Mouse (Mus musculus) gastrocnemius, postnatal 25 days (tissue): ENCODE data around the gene Fam161a. TPM values are rescaled to one million over a fixed set of nuclear protein-coding genes. Genes with fewer than 3 reads are reported as not detected.

Experiments used
- DNase-seq: peaks from one replicate; pipeline ENCODE4 v3.0.0; 2022
- total RNA-seq, 2 experiments: library from RNA; stranded (reverse); gene quantifications; 1 replicate in 1 of 2; 2 replicates in 1 of 2; pipeline ENCODE4 v1.2.3; 2021

Gene Fam161a
- total RNA-seq, 2 experiments from 2014 or later, result 2.1 to 2.7 TPM

GRCm38 (mm10) chr11:22990393-22991126, 16.8 kb upstream of the Fam161a start, which contains the start of gene Cct4:
TSS of gene Cct4 (plus strand) at chr11:22990519.
- DNase-seq, result peak; percentile 93

GRCm38 (mm10) chr11:22991218-22991835, 16.0 kb upstream of the Fam161a start:
- no peak for DNase-seq

- DNase-seq, result no peak
Measured at GRCm38 (mm10) chr11:22994271-22994670, 13.1 kb upstream of the Fam161a start.

- no peak for DNase-seq
Measured at GRCm38 (mm10) chr11:22995461-22995860, 11.9 kb upstream of the Fam161a start.

- no peak for DNase-seq
Measured at GRCm38 (mm10) chr11:22998308-22998707, 9.0 kb upstream of the Fam161a start.

GRCm38 (mm10) chr11:23005276-23005675, 2.1 kb upstream of the Fam161a start:
- no peak for DNase-seq

GRCm38 (mm10) chr11:23007166-23007480, 208 bp upstream of the Fam161a start:
- DNase-seq, result no peak

- DNase-seq, result peak; percentile 80
Measured at GRCm38 (mm10) chr11:23008181-23008823, 971 bp downstream of the Fam161a start.

GRCm38 (mm10) chr11:23008824-23009200, 1.5 kb downstream of the Fam161a start:
- DNase-seq, result no peak

- DNase-seq, result no peak
Measured at GRCm38 (mm10) chr11:23013096-23013495, 5.8 kb downstream of the Fam161a start.

GRCm38 (mm10) chr11:23013580-23014294, 6.4 kb downstream of the Fam161a start:
- DNase-seq, result no peak

GRCm38 (mm10) chr11:23014996-23015395, 7.7 kb downstream of the Fam161a start:
- no peak for DNase-seq

GRCm38 (mm10) chr11:23017943-23018342, 10.6 kb downstream of the Fam161a start:
- no peak for DNase-seq

GRCm38 (mm10) chr11:23020116-23020770, 12.9 kb downstream of the Fam161a start:
- no peak for DNase-seq

GRCm38 (mm10) chr11:23020841-23021240, 13.5 kb downstream of the Fam161a start:
- DNase-seq, result no peak

GRCm38 (mm10) chr11:23023155-23023554, 15.8 kb downstream of the Fam161a start:
- DNase-seq, result no peak

GRCm38 (mm10) chr11:23024169-23024568, 16.8 kb downstream of the Fam161a start:
- no peak for DNase-seq

- DNase-seq, result no peak
Measured at GRCm38 (mm10) chr11:23028957-23029356, 21.6 kb downstream of the Fam161a start.

GRCm38 (mm10) chr11:23029399-23029798, 22.1 kb downstream of the Fam161a start:
- no peak for DNase-seq

GRCm38 (mm10) chr11:23047252-23047651, 39.9 kb downstream of the Fam161a start:
- no peak for DNase-seq

- no peak for DNase-seq
Measured at GRCm38 (mm10) chr11:23047663-23048582, 40.6 kb downstream of the Fam161a start.
